Mouse (Mus musculus): Measurements from ENCODE around the gene Gabra6. TPM values are rescaled to one million over a fixed set of nuclear protein-coding genes. Genes with fewer than 3 reads are reported as not detected.

Gene Gabra6
- total and polyA plus RNA-seq, 2 experiments from 2014 or later: not detected

DNA sequence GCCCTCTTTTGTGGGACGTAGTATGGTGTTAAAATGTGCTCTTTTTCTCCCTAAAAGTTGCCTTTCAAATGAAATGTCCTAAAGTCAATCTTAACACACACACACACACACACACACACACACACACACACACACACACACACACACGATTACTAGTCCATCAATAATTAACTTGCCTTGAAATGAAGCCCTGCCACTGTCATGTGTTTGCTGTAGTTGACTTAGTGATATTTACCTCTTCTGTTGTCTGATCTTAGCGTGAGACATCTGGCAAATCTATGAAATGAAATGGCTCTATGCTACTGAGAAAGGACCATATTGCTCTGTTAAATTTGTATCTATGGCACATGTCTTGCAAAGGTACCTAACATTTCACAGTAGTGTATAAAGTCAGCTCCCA is 61.9 kb downstream of the Gabra6 start:
- Histone ChIP-seq H3K36me3 (replicated peaks; ENCODE audit: control insufficient read depth, insufficient read depth, low read length) (no peaks in the 10 kb centered on the region), H3K27me3 (ENCODE audit: control insufficient read depth, insufficient read depth, low read length) (no peaks in the 10 kb centered on the region), H3K27ac (ENCODE audit: low read depth) (no peak overlapping the region), H3K9ac (replicated peaks; ENCODE audit: low read depth, low read length) (no peak overlapping the region), H3K9me3 (replicated peaks; ENCODE audit: control insufficient read depth, low read length) (no peaks in the 10 kb centered on the region), H3K4me2 (ENCODE audit: low read depth, low read length) (no peak overlapping the region), H3K4me1 (ENCODE audit: control insufficient read depth, insufficient read depth) (no peaks in the 10 kb centered on the region), H3K4me3 (ENCODE audit: low read depth, low read length) (no peak overlapping the region)
- 68% methylated on average over 3 of the region's 3 CpGs for WGBS
- TF ChIP-seq CTCF (IDR thresholded peaks at IDR 0.05; ENCODE audit: low read depth) (no peak), EP300 (IDR thresholded peaks at IDR 0.05; ENCODE audit: low read depth) (no peak)
- DNase-seq (ENCODE audit: low spot score): no peak
- no peak for ATAC-seq (ENCODE audit: insufficient read depth, low read depth)

Other genes with a start within 250 kb of the Gabra6 start
- gene Gabra1, start 138.1 kb downstream of the Gabra6 start, total RNA-seq (2014; rRNA removed; ENCODE audit: low replicate concordance): 1.7 TPM in 1 of 2 replicates, not detected in the other
- gene Gabra1, start 138.1 kb downstream of the Gabra6 start, polyA plus RNA-seq (2015; fragmentation: Nextera tagmentation; extraction: Ambion mirVana): 0.18 and 0.52 TPM in 2 replicates
- 0.11 and 0.66 TPM in 2 replicates for gene Gabrb2, start 98.7 kb upstream of the Gabra6 start, total RNA-seq (2014; rRNA removed; ENCODE audit: low replicate concordance)
- 0.18 and 0.25 TPM in 2 replicates for gene Gabrb2, start 98.7 kb upstream of the Gabra6 start, polyA plus RNA-seq (2015; fragmentation: Nextera tagmentation; extraction: Ambion mirVana)

Measured in heart, postnatal 0 days (tissue).